Mouse (Mus musculus) hindbrain, embryonic 11.5 days (tissue): ENCODE results near the gene Ip6k1. TPM values are rescaled to one million over a fixed set of nuclear protein-coding genes. Genes with fewer than 3 reads are reported as not detected.

Experiments
- ATAC-seq: fragments of 200-750 bp; cut with Nextera tagmentation; 2 replicates; pipeline ENCODE4 v1.8.0; 2017; ENCODE audit warnings: mild to moderate bottlenecking, moderate TSS enrichment, moderate library complexity; ENCODE audit not compliant: low FRiP score
- DNase-seq: peaks from one replicate; pipeline ENCODE4 v3.0.0-alpha.2; 2015; ENCODE audit warnings: low spot score
- H3K27ac ChIP-seq: fragments of 300-500 bp; sonication (generic); 2 replicates; pipeline ENCODE4 v1.5.1; 2014; ENCODE audit warnings: mild to moderate bottlenecking, low read depth, low read length
- H3K27me3 ChIP-seq: fragments of 300-500 bp; sonication (generic); 2 replicates; pipeline ENCODE4 v1.6.1; 2014; ENCODE audit warnings: mild to moderate bottlenecking, low read length, moderate library complexity, mixed read lengths; ENCODE audit not compliant: control insufficient read depth, insufficient read depth
- H3K36me3 ChIP-seq: fragments of 300-500 bp; sonication (generic); 2 replicates; pipeline ENCODE4 v1.6.1; 2014; ENCODE audit warnings: mild to moderate bottlenecking, low read length, moderate library complexity, mixed read lengths; ENCODE audit not compliant: control insufficient read depth, insufficient read depth
- H3K4me1 ChIP-seq: fragments of 300-500 bp; sonication (generic); replicated peaks from 2 replicates; pipeline ENCODE4 v1.6.1; 2014; ENCODE audit warnings: low read length, mixed read lengths; ENCODE audit not compliant: control insufficient read depth, insufficient read depth
- H3K4me2 ChIP-seq: fragments of 300-500 bp; sonication (generic); replicated peaks from 2 replicates; pipeline ENCODE4 v1.6.1; 2014; ENCODE audit warnings: mild to moderate bottlenecking, low read depth, low read length
- H3K4me3 ChIP-seq: fragments of 300-500 bp; sonication (generic); 2 replicates; pipeline ENCODE4 v1.5.1; 2014; ENCODE audit warnings: low read depth, low read length
- H3K9ac ChIP-seq: fragments of 300-500 bp; sonication (generic); 2 replicates; pipeline ENCODE4 v1.6.1; 2014; ENCODE audit warnings: low read depth, low read length
- H3K9me3 ChIP-seq: fragments of 300-500 bp; sonication (generic); 2 replicates; pipeline ENCODE4 v1.6.1; 2016; ENCODE audit warnings: low read length; ENCODE audit not compliant: control insufficient read depth
- WGBS: fragments of 180-500 bp; shearing (Covaris S2); extraction: QIAGEN DNeasy Blood & Tissue Kit; methylation state at CpG from one replicate; pipeline ENCODE4 v1.1.7; 2014; 5-methylcytosine and 5-hydroxymethylcytosine counted together
- polyA plus RNA-seq: library from polyadenylated mRNA; unstranded; fragments of >200 nt; fragmentation: Nextera tagmentation; extraction: Ambion mirVana; gene quantifications from 2 replicates; pipeline ENCODE4 v1.2.1, GENCODE M21; 2014

Gene Ip6k1
- polyA plus RNA-seq, 1 experiment from 2014 or later: 27.4 TPM

DNA sequence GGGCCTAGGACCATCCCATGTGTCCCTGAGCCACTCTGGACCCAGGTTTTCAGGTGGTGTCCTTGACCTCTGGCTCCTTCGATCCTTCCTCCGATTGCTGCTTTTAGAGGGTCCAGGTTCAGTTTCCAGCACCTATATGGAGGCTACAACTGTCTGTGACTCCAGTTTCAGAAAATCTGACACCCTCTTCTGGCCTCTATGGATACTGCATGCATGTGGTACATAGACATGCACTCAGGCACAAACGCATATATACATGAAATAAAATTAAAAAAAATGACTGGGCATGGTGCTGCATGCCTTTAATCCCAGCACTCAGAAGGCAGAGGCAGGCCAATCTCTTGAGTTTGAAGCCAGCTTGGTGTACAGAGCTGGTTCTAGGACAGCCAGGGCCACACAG, 25.6 kb downstream of the Ip6k1 start:
- H3K27me3 ChIP-seq: no peaks in the 10 kb centered on the region
- ATAC-seq (no peak), DNase-seq (no peak)
- peaks cover 7% of the 10 kb centered on the region for H3K36me3 ChIP-seq
- no peak overlapping the region for H3K9ac ChIP-seq
- no peaks in the 10 kb centered on the region for H3K4me1 ChIP-seq
- H3K9me3 ChIP-seq: no peaks in the 10 kb centered on the region
- no peak overlapping the region for H3K4me3 ChIP-seq
- WGBS: 97% methylated on average over 3 of the region's 3 CpGs
- H3K4me2 ChIP-seq: no peak overlapping the region
- no peak overlapping the region for H3K27ac ChIP-seq

DNA sequence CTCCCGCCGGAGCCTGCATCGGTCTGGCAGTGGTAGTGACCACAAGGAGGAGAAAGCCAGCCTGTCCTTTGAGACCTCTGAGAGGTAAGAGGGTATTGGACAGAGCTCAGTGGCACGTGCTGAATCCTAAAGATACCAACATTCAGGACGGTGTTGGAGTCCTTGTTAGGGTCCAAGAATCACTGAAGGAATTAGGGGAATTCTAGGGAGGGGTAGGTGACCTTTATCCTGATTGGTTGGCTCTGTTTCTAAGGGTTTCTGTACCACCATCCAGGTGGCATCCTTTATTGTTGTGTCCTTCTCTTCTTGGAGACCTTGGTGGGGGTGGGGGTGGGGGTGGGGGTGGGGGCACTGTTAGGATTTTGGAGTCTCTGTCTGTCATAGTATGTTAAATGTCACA, 29.8 kb downstream of the Ip6k1 start:
- 93% methylated on average over 5 of the region's 5 CpGs for WGBS
- ATAC-seq (no peak), DNase-seq (no peak)

DNA sequence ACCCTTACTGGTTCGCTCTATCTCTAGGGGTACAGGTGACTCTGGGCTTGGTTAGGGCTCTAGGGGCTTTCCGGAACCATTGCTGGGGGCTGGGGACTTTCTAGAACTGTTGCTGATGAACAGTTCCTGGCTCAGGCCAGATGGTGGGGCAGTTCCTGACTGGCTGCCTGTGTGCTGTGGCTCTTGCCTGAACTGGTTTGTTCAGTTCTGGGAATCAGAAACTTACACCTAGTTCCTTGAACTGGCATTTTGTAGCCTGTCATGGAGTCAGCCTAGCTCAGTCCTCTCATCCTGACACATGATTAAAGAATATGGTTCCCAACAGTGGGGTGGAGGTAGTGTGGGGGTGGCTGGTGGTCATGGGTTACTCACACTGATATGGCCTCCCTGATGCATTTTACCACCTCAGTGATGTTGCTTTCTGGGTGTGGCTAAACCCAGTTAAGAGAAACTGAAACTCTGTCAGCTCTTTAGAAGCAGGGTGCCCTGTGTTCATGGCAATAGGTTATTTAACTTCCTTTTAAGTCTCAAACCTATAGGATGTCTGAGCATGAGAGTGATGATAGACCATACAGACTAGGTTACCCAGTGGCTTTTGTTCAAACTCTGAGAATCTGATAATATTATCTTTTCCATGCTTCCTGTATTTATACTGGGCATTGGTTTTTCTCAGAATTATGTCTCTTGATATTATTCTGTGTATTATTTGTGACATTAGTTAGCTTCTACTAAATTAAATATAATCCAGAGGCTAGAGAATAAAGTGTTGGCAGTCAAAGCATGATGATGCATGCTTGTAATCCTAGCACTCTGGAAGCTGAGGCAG, 33.2 kb downstream of the Ip6k1 start:
- H3K36me3 ChIP-seq: 0 out of 2 replicates have a peak, but pooled peaks cover 5% of the 10 kb centered on the region
- 96% methylated on average over 2 of the region's 2 CpGs for WGBS

More for the DNA sequence above, 29.8 kb downstream of the Ip6k1 start:
- no peaks in the 10 kb centered on the region for H3K27me3 ChIP-seq
- H3K9ac ChIP-seq: no peak overlapping the region
- H3K9me3 ChIP-seq: no peaks in the 10 kb centered on the region
- H3K4me3 ChIP-seq: no peak overlapping the region
- H3K4me2 ChIP-seq: no peak overlapping the region
- H3K4me1 ChIP-seq: no peaks in the 10 kb centered on the region
- no peak overlapping the region for H3K27ac ChIP-seq
- 0 out of 2 replicates have a peak, but pooled peaks cover 5% of the 10 kb centered on the region for H3K36me3 ChIP-seq

DNA sequence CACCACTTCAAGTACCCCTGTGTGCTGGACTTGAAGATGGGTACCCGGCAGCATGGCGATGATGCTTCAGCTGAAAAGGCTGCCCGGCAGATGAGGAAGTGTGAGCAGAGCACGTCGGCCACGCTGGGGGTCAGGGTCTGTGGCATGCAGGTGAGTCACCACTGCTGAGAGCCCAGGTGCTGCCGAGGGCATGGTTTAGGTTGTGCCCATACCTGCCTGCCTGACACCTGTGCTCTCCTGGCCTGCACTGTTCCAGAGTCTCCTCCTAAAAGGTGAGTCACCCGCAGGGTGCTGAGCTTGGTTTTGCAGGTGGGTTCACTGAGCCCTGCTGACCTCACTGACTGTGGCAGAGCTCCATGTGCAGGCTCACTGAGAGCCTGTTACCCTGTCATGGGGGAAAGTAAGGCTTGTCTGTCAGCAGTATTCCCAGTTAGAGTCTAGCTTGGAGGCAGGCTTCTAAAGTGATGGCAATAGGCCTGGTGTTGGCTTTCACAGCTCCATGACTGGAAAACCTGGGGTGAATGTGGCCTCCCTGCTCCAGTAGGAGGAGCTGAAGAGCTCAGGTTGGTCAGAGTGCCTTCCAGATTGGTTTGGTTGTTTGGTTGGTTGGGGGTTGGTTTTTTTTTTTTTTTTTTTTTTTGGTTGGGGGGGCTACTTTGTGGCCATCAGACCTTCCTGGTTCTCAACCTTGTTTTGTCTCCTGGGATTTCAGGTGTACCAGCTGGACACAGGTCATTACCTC, 42.6 kb downstream of the Ip6k1 start:
- Histone ChIP-seq H3K9me3 (no peaks in the 10 kb centered on the region), H3K9ac (no peak overlapping the region), H3K4me2 (no peak overlapping the region), H3K36me3 (peaks cover 9% of the 10 kb centered on the region; the same call in 1 of the 2 replicates), H3K27me3 (no peaks in the 10 kb centered on the region), H3K27ac (no peak overlapping the region), H3K4me1 (peaks cover 9% of the 10 kb centered on the region; the same call in 1 of the 2 replicates), H3K4me3 (no peak overlapping the region)
- WGBS: 96% methylated on average over 8 of the region's 8 CpGs
- DNase-seq (no peak), ATAC-seq (no peak)

More for the DNA sequence above, 33.2 kb downstream of the Ip6k1 start:
- H3K4me2 ChIP-seq: no peak overlapping the region
- H3K4me3 ChIP-seq: no peak overlapping the region
- no peak for DNase-seq
- H3K9ac ChIP-seq: no peak overlapping the region
- no peaks in the 10 kb centered on the region for H3K9me3 ChIP-seq
- H3K4me1 ChIP-seq: no peaks in the 10 kb centered on the region
- no peak overlapping the region for H3K27ac ChIP-seq
- no peak for ATAC-seq
- H3K27me3 ChIP-seq: no peaks in the 10 kb centered on the region

DNA sequence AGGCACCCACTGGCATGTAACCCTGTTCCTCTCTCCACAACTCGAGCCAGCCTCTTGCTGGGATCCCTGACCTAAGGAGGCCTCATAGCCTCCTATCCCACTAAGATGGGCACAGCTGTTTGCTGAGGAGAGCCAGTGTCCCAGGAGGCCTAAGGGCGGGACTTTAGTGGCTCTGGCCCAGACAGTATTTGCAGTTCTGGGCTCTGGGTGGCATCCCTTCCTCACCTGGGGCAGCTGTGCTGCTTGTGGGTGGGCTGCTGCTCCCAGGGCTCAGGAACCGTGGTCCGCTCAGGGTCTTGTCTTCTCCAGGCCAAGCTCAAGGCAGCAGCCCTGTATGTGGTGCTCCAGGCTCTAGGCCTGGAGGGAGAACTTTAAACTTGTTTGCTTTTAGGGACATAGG, 44.3 kb downstream of the Ip6k1 start:
- ATAC-seq (no peak), DNase-seq (no peak)
- Histone ChIP-seq H3K36me3 (0 out of 2 replicates have a peak, but pooled peaks cover 5% of the 10 kb centered on the region), H3K4me1 (peaks cover 9% of the 10 kb centered on the region; the same call in 1 of the 2 replicates), H3K27ac (no peak overlapping the region), H3K9me3 (no peaks in the 10 kb centered on the region), H3K27me3 (no peaks in the 10 kb centered on the region), H3K4me2 (no peak overlapping the region), H3K9ac (no peak overlapping the region), H3K4me3 (no peak overlapping the region)
- WGBS: 92% methylated on average over 4 of the region's 4 CpGs

DNA sequence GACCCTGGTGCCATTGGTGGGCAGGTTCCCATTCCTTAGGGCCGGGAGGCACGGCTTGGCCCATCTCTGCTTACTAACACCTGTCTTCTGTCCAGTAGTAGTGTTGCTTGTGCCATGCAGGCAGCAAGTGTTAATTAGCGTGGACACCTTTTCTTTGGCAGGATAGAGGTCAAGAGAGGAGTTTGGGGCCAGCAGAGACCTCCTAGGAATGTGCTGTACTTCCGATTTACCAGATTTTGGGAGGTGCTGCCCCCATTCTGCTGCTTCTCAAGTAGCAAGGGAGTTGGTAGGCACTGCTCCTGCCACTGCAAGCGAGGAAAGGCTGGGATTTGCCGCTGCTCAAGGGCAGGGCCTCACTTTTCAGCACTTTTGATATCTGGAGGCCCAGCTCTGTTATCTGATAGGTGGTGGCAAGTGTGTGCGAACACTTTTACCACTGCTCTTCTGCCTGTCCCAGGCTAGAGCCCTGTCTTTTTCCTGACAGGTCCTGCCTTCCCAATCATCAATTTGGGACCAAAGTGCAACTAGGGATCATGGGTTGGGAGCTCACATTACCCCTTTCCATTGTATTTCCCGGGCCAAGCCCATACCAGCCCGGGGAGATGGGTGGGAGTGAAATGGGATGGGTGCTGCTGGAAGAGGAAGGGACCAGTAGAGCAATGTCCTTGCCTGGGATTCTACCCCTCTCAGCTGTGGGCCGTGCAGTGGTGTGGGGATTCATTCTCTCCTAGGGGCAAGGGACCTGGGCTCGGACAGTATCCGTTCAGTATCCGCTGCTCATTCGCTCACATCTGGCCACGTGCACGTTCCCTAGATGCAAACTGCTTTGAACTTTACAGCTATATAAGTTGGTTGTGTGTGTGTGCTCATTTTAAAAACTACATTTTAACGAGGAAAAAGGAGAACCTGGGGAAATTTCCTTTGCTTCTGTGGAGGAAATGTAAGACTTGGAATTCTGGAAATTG, 45.6 kb downstream of the Ip6k1 start:
- peaks cover 9% of the 10 kb centered on the region; the same call in 1 of the 2 replicates for H3K4me1 ChIP-seq
- peak overlapping the region; percentile 93 for H3K4me2 ChIP-seq
- no peak for ATAC-seq
- peak overlapping the region; percentile 59 for H3K4me3 ChIP-seq
- DNase-seq: peak; percentile 19
- no peaks in the 10 kb centered on the region for H3K27me3 ChIP-seq
- H3K36me3 ChIP-seq: 0 out of 2 replicates have a peak, but pooled peaks cover 5% of the 10 kb centered on the region
- peak overlapping the region; percentile 42; the same call in 1 of the 2 replicates for H3K9ac ChIP-seq
- WGBS: 51% methylated on average over 17 of the region's 17 CpGs
- H3K27ac ChIP-seq: no peak overlapping the region
- H3K9me3 ChIP-seq: no peaks in the 10 kb centered on the region

DNA sequence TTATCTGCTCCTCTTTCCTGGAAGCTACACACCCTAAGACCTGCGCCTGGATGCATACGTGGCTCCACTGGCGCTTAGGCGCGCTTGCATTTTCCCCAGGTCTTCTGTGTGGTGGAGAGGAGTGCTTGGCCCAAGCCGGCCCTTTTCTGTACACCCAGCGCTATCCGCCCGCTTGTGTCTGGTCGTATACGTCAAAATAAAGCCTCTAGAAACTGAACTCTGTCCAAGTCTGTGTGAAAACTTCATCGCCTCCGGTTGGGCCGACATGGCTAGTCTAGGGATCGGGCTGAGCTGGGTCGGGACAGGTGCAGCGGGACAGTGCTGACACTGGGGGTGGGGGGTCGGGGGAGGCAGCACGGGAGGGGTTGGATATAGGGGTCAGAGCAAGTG, 46.3 kb downstream of the Ip6k1 start:
- ATAC-seq: peak; percentile 51

DNA sequence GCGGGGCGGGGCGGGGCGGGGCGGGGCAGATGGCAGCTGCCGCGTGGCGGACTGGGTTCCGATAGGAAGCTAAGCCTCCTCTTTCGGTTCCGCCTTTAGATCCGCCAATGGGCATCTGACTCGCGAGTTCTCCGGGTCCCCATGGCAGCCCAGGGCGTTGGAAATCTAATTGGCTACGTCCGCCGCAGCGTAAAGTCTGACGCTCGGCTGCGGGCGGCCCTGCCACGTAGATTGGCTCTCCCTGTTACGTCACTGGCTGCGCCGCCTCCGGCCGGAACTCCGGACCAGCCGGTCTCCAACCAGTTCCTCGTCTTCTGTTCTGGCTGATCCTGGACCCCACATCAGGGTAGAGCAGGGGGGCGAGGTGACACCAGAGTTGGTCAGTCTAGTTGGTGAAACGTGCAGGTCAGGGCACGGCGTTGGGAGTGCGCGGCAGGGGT, 46.7 kb downstream of the Ip6k1 start, which contains the start of gene Gmppb:
TSS of gene Gmppb (plus strand) at position 227 of the 440 bp plus-strand sequence.
- Histone ChIP-seq H3K27ac (peak within 1 kb of the TSS; percentile 47), H3K4me1 (peaks cover 11% of the 10 kb centered on the region; the same call in 1 of the 2 replicates), H3K27me3 (no peaks in the 10 kb centered on the region), H3K9ac (peak within 1 kb of the TSS; percentile 85), H3K9me3 (no peaks in the 10 kb centered on the region), H3K4me3 (peak within 1 kb of the TSS; percentile 59), H3K4me2 (peak within 1 kb of the TSS; percentile 93), H3K36me3 (0 out of 2 replicates have a peak, but pooled peaks cover 5% of the 10 kb centered on the region)
- under 1% methylated on average over 35 of the region's 39 CpGs for WGBS
- ATAC-seq (peak; percentile 93), DNase-seq (peak; percentile 96)

More for the DNA sequence above, 46.3 kb downstream of the Ip6k1 start:
- under 1% methylated on average over 19 of the region's 19 CpGs for WGBS
- peak overlapping the region; percentile 93 for H3K4me2 ChIP-seq
- peak overlapping the region; percentile 47; the same call in 1 of the 2 replicates for H3K27ac ChIP-seq
- no peaks in the 10 kb centered on the region for H3K9me3 ChIP-seq
- peaks cover 11% of the 10 kb centered on the region; the same call in 1 of the 2 replicates for H3K4me1 ChIP-seq
- H3K36me3 ChIP-seq: 0 out of 2 replicates have a peak, but pooled peaks cover 5% of the 10 kb centered on the region
- peak overlapping the region; percentile 42; the same call in 1 of the 2 replicates for H3K9ac ChIP-seq
- no peak for DNase-seq
- no peaks in the 10 kb centered on the region for H3K27me3 ChIP-seq
- H3K4me3 ChIP-seq: peak overlapping the region; percentile 59
